Mouse (Mus musculus): ENCODE data around the gene Agfg1.
A peak's percentile ranks its signal among the peaks of the same experiment; 100 is the strongest.

Gene Agfg1

GRCm38 (mm10) chr1:82825256-82825655 is 14.0 kb upstream of the Agfg1 start:
- no peak for DNase-seq

- no peak for DNase-seq
Observed at GRCm38 (mm10) chr1:82825783-82826182, 13.5 kb upstream of the Agfg1 start.

GRCm38 (mm10) chr1:82826911-82827310 is 12.4 kb upstream of the Agfg1 start:
- DNase-seq = no peak

GRCm38 (mm10) chr1:82830771-82831170 is 8.5 kb upstream of the Agfg1 start:
- DNase-seq = no peak

GRCm38 (mm10) chr1:82831547-82832240 is 7.6 kb upstream of the Agfg1 start:
- peak; percentile 25 for DNase-seq

GRCm38 (mm10) chr1:82832495-82833021 is 6.7 kb upstream of the Agfg1 start:
- DNase-seq = no peak

GRCm38 (mm10) chr1:82833501-82833900 is 5.8 kb upstream of the Agfg1 start:
- DNase-seq = no peak

GRCm38 (mm10) chr1:82834572-82834971 is 4.7 kb upstream of the Agfg1 start:
- DNase-seq = peak; percentile 45

- DNase-seq = no peak
Observed at GRCm38 (mm10) chr1:82836342-82837217, 2.7 kb upstream of the Agfg1 start.

- DNase-seq = no peak
Observed at GRCm38 (mm10) chr1:82837579-82837978, 1.7 kb upstream of the Agfg1 start.

- no peak for DNase-seq
Observed at GRCm38 (mm10) chr1:82838469-82839295, 601 bp upstream of the Agfg1 start.

GRCm38 (mm10) chr1:82839614-82840421 is 535 bp downstream of the Agfg1 start:
- DNase-seq = peak; percentile 50

GRCm38 (mm10) chr1:82855729-82856128 is 16.4 kb downstream of the Agfg1 start:
- no peak for DNase-seq

- no peak for DNase-seq
Observed at GRCm38 (mm10) chr1:82858236-82858635, 19.0 kb downstream of the Agfg1 start.

- DNase-seq = no peak
Observed at GRCm38 (mm10) chr1:82860391-82860790, 21.1 kb downstream of the Agfg1 start.

GRCm38 (mm10) chr1:82870202-82870601 is 30.9 kb downstream of the Agfg1 start:
- DNase-seq = no peak

- no peak for DNase-seq
Observed at GRCm38 (mm10) chr1:82879172-82879571, 39.9 kb downstream of the Agfg1 start.

GRCm38 (mm10) chr1:82880196-82880595 is 40.9 kb downstream of the Agfg1 start:
- no peak for DNase-seq

- no peak for DNase-seq
Observed at GRCm38 (mm10) chr1:82893269-82893668, 54.0 kb downstream of the Agfg1 start.

- DNase-seq = no peak
Observed at GRCm38 (mm10) chr1:82900567-82900966, 61.3 kb downstream of the Agfg1 start.

GRCm38 (mm10) chr1:82901201-82901600 is 61.9 kb downstream of the Agfg1 start:
- DNase-seq = no peak

GRCm38 (mm10) chr1:82905886-82906285 is 66.6 kb downstream of the Agfg1 start:
- no peak for DNase-seq

All from lung, postnatal 10 days (tissue).